Mouse (Mus musculus) large intestine, adult 2 months (tissue): ENCODE measurements at regions not wholly inside any gene's neighbourhood (a gene's known extent, or its start where the extent isn't known, plus 50 kb on each side); places are given as distances from the start of the nearest gene placed in this dataset.

Experiments
- DNase-seq: peaks from one replicate; pipeline ENCODE4 v3.0.0-alpha.2; 2012; ENCODE audit warnings: low read depth, low spot score
- WGBS: fragments of 180-500 bp; shearing (Covaris S2); methylation state at CpG from one replicate; pipeline ENCODE4 v1.1.7; 2018; 5-methylcytosine and 5-hydroxymethylcytosine counted together

DNA sequence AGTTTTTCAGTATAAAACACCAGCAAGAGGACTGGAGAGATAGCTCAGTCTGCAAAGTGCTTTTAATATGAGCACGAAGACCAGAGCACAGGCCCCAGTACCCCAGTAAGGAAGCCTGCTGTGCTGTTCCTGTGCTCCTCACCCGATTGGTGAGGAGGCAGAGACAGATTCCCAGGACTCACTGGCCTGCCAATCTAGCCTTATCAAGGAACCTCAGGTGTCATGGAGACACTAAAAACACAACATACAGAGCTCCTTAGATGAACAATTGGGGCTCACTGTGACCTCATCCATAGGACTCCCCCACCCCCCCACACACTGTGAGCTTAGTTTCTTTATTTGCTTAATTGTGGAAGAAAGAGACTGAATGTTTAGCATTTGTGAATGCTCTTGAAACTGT is 355.4 kb upstream of the Marcks start:
- no peak for DNase-seq
- 64% methylated on average over 2 of the region's 2 CpGs for WGBS

DNA sequence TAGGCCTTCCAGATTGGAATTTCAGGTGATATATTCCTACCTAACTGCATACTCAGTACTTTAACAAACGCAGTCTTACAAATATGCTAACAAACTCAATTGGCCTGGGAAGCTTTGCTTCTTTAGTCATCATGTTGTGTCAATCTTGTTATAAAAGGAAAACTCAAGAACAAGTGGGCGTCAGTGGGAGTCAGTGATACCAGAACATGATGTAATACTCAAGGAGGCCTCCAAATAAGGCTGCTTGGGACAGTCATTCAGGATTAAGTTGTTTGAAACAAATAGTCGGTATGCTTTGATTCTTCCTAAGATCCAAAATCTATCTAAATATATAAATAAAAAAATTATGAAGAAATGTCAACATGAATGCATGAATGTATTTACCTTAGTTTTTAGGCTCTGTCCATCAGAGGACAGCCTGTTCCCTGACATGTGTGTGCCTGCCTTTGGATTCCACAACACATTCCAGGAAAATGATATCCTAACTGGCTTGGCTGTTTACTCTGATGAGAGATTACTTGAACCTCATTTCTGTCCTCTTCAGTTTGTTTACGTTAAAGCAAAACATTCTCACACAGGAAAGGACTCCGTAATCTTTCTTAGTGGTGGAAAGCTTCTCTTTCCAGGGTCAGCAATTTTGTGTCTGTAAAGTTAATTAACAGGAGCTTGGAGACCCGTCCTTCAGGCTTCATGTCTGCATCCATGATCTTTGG is 345.7 kb upstream of the Marcks start:
- DNase-seq: no peak
- 70% methylated on average over 6 of the region's 6 CpGs for WGBS

DNA sequence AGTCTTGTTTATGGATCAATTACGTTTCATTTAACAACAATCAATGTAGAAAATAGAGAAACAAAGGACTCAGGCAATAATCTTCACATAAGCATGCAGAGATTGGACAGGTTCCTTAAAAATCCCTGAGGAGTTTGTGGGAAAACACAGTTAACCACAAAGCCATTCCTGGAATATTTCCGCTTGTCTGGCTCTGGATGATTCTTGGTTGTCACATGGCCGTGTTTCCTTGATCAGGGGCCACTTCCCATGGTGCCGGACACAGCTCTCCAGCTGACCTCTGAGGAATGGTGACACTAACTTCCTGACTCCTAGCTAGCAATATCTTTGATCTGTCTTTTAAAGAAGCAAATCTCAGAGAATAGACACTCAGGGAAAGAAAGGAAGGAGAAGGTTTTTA is 344.8 kb upstream of the Marcks start:
- no peak for DNase-seq
- WGBS: 70% methylated on average over 4 of the region's 4 CpGs

DNA sequence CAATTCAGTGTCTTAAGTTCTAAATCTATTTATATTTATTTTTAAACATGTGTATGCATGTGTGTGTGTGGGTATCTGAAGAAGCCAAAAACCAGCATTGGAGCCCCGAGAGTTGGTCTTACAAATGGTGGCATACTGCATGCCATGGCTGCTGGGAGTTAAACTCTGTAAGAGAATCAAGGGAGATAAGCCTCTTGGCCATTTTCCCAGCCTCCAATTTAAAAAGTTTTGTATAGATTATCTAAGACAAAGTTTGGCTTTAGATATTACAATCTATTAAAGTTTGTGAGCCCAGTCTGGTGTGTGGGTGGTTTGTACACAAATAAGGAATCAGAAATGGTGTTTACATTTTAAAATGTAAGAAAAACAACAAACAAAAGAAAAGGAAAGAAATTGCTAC is 343.2 kb upstream of the Marcks start:
- DNase-seq: no peak
- WGBS: 86% methylated on average over 1 of the region's 1 CpGs

DNA sequence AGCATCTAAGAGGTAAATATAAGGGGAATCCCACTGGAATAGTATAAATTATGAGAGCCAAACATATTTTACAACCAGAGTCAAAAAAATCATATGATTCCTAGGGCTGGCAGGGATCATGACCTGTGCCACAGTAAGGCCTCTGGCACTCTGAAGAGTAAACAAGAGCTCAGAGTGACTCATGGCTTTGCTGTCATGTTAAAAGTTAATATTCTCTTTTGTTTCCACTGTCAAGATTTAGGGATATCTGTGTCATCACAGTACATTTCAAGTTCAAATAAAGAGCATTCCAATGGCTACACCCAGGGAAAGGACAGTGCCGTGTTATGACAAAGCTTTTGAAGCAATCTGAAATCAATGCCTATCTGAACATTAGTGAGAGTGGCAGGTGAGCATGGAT is 341.6 kb upstream of the Marcks start:
- WGBS: 31% methylated on average over 1 of the region's 1 CpGs
- no peak for DNase-seq

DNA sequence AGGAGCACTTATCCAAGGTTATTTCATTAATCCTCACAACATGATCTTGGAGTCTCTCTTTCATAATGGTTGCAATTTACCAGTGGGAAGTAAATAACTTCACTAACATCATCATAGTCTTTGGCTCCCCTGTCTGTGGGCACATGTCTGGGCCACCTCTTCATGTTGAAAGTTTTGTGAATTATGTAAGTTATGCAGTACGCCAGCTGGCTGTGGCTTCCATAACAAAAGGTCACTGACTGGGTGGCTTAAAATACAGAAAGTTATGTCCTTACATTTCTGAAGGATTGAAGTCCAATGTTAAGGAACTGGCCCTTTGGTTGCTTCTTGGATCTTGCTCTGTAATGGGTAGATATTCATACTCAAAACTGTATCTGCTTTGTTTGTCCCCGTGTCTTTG is 339.4 kb upstream of the Marcks start:
- 90% methylated on average over 2 of the region's 2 CpGs for WGBS
- no peak for DNase-seq

DNA sequence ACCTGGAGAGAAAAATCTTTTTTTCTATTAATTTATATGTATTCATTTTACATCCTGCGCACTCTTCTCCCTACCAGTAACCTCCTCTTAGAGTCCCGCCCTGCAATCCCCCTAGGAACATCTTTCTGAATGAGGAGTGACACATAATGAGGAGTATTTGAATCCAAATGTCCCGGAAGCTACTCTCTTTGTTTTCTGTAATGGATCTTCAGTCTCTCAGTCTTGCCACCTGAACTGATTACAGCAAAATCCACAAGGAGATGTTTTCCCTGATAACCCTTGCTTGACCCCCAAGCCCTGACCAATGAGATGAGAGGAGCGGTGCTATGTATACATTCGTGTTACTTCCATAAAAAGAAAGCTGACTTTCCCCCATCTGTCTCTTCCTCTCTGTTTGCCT is 334.4 kb upstream of the Marcks start:
- DNase-seq: no peak
- WGBS: 79% methylated on average over 5 of the region's 5 CpGs

DNA sequence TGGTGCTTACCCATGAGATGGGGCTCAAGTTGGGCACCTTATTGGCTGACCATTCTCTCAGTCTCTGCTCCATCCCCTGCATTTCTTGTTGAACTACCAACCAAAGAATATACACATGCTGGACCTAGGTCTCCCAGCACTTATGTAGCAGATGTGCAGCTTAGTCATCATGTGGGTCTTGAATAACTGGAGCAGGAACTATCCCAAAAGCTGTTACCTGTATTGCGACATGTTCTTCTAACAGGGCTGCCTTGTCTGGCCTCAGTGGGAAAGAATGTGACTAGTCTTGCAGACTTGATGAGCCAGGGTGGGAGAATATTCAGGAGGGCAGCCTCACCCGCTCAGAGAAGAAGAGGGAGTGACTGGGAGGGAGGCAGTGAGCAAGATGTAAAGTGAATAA is 318.7 kb upstream of the Marcks start:
- whole genome bisulfite sequencing: 77% methylated on average over 2 of the region's 2 CpGs
- no peak for DNase-seq

DNA sequence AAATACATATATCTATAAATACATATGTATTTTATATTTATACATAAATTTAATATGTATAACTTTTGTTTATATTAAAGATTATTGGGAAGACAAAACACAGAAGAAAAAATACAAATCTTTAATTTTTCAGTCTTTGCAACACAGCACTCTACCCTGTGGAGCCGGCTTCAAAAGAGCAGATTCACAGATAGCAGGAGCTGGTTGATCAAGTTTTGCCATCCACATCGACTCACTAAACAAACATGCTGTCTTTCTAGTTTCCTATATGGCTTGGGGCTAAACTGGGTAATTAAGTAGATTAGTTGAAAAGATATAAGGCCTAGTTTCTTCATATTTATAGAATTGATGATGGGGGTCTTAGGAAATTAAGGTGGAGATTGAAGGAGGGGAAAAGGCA is 311.2 kb upstream of the Marcks start:
- 56% methylated on average over 2 of the region's 2 CpGs for WGBS
- DNase-seq: no peak

DNA sequence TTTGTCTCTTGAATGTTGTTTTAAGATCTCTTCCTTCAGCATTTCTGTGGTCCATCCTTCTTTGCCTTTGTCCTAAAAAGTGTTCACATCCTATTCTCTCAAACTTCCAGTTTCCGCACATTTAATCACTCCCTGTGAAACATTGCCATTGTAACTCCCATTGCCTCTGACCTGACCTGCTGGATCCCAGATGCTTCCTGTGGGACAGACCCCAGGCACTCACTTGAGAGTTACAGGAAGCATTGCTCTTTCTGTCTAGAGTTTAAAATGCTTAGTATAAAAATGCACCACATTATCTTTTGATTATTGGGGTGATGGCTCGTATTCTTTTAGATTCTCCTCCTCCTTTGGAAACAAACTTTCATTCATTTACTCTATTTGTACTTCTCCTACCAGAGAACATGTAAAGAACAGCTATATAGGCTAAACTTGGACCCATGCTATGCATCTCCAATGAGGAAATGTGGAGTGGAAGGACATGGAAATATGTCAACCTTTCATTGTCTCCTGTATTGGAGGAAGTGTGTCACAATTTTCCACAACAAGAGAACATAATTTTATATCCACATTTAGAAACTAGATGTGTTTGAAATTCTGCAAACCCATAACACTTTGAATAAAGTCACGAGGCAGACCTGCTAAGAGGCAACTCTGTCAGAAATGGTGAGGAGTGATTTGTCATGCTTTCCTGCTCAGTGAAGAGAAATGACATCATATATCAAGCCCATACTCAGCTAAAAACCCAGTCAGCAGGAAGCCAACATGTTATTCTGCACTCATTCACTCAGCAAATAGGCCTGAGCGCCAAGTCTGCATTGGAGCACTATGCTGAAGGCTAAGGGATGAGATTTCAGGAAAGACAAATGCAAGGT is 308.8 kb upstream of the Marcks start:
- no peak for DNase-seq
- 87% methylated on average over 4 of the region's 4 CpGs for WGBS

DNA sequence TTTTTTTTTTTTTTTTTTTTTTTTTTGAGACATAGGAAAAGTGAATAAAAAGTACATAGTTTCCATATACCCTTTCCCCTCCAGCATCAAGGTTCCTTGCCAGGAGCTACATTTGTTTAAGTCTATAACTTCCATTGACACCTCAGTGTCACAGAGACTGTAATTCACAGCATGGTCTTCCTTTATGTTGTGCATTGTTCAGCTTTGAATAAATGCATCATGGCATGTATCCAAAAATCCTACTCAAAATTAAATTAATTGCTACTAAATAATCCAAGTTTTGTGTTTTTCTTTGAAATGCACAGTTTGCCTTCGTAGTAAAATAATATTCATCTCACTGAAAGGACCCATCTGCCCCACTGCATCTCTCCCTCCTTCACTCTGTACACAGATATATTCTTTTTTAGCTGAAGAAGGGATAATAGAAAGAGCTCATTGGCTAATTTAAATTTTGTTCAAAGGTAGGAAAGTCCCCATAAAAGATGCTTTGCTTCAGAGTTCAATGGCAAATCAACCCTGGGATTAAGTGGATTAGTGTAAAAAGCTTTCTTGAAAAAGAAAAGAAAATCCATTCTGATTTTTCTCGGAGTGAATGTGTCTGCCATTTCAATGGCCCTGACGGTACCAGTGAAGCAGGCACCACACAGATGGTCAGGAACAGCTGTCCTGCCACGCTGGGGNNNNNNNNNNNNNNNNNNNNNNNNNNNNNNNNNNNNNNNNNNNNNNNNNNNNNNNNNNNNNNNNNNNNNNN is 301.3 kb upstream of the Marcks start:
- 83% methylated on average over 4 of the region's 4 CpGs for WGBS
- no peak for DNase-seq

DNA sequence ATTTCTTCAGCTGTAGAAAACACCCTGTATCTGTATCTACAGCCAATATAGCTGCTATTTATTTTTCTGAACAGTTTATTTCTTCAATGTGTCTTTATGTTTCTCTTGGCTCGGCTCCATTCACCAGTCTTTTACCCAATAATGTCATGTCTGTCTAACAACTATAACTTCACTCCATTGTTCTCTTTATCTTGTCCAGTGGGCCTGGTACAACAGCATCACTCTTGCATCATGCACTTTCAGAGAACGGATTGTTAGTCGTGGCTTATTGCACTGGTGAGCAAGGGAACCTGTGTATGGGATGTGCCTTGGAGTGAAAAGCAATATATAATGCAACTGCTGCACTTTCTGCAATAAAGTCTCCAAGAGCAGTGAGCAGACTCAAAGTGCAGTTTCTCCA is 299.6 kb upstream of the Marcks start:
- 67% methylated on average over 3 of the region's 3 CpGs for WGBS
- no peak for DNase-seq

DNA sequence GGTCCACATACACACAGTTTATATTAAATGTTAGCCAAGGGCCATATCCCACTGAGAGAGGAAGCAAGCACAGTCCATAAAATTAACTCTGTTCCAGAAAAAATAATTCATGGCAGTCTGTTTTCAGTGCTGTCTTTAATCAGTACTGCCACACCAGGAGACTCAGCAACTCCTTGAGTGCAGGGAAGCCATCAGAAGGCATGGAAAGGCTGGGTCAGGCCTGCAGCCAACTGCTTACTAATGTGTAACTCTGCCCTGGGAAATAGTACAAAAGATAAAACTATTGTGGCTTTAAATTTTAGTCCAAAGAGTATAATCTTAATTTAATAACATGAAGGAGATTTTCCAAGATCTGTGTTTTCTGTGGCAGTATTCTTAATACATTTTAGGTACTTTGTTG is 298.1 kb upstream of the Marcks start:
- DNase-seq: no peak

DNA sequence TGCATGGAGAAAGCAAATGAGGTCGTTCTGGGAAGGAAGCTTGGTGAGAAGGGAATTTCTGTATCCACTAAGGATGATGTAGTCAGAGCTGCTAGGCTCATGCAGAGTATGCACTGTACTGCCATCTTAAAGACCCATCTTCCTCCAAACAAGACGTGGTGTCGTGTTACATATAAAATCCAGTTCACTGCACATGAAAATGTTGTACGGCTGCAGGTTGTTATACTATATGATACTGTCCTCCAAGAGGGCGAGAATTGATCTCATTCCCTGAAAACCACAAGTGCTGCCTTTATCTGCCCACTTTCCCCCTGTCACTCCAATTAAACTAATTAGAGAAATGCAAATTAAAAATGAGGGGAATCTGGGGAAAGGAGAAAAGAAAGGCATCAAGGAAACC is 295.5 kb upstream of the Marcks start:
- WGBS: 70% methylated on average over 5 of the region's 5 CpGs
- no peak for DNase-seq

DNA sequence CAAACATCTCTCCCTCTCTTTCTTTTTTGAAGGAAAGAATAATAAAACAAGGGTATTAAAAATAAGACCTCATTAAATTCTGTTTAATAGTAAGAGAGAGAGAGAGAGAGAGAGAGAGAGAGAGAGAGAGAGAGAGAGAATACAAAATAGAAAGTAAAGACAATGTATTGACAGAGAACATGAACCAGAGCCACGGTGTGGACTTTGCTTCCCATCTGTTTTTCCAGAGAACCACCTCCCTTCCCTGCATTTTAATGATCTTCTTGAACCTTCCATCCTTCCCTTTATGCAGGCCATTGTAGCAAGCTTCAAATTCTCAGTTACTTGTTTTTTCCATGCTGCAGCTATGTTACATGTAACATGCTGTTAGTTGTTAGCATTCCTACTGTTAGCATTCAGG is 284.3 kb upstream of the Marcks start:
- 11% methylated on average over 1 of the region's 1 CpGs for WGBS
- DNase-seq: no peak

DNA sequence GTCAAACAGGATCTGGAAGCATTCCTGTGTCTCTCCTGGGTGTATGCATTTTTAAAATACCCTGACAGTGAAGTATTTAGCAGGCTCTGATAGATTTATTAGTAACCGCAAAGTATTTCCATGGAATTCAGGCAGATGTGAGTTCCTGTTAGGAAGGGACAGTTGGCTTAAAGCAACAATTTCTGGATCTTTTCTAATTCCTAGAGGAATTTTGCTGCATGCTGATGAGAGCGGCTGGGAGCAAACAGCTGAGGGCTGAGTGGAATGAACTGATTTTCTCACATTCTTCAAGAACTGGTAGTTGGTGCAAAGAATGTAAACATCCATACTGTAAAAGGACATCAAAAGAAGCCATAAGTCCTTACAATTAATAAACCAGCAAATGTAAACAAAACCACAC is 283.9 kb upstream of the Marcks start:
- WGBS: 56% methylated on average over 2 of the region's 2 CpGs
- DNase-seq: no peak

DNA sequence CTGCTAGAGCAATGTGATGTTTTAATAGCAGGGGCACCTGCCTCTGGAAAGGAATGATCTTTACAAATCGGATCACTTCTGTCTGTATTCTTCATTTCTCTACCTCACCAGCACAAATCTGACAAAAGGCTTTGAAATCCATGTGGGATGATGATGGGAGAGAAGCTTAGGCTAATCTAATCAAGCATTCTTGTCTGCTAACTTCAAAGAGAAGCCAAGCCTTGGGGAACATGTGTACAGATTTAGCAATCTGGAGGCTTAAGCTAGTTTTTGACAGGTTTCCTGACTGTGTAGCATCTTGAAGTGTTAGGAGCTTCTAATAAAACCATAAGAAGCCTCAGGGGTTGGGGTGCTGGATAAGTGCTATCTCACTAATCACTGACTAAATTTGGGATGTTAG is 277.6 kb upstream of the Marcks start:
- WGBS: 78% methylated on average over 1 of the region's 1 CpGs
- no peak for DNase-seq

DNA sequence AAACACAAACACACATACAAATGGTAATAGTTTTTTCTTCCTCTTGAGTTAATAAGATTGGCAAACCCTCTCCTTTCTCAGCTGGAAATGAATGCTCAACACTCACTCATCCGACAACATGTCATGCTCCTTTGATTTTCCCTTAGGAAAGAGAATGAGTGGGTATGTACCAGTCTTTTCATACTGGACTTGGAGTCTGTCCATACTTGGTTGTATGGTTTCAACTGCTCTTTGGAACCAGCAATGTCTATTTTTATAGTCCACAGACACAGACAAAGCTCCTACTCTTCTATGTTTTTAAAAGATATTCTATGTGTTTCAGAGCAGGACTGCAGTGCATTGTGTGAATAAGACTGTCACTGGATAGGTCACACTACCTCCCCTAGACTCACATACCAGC is 273.7 kb upstream of the Marcks start:
- 95% methylated on average over 1 of the region's 1 CpGs for WGBS

DNA sequence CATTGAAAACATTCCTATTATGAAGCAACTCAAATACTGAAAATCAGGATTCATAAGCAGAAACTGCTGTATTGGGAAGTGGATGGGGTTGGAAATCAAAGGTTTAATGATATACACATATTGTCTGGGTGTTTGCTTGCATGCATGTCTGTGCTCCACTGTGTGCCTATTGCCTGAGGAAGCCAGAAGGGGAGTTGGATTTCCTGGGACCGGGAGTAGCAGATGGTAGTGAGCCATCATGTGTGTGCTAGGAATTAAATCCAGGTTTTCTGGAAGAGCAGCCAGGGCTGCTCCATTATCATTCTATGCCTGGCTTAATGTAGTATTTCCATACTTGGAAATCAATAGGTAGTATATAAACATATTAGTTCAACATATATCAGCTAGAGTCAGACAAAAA is 271.0 kb upstream of the Marcks start:
- no peak for DNase-seq
- WGBS: 66% methylated on average over 1 of the region's 1 CpGs

More for the DNA sequence above, 273.7 kb upstream of the Marcks start:
- no peak for DNase-seq

DNA sequence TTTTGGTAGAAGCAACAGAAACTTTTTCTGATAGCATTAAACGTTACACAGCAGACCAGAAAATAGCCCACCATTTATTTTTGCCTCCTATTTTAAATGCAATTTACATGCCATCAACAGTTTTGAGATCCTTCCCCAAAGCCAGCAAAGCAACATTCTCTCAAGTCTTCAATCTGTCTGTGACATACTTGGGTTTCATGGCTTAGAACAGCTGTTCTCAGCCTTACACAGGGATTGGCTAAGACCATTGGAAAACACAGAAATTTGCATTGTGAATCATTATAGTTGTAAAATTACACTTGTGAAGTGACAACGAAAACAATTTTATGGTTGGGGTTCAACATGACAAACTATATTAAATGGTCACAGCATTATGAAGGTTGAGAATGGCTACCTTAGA is 268.8 kb upstream of the Marcks start:
- no peak for DNase-seq
- WGBS: 81% methylated on average over 2 of the region's 2 CpGs

DNA sequence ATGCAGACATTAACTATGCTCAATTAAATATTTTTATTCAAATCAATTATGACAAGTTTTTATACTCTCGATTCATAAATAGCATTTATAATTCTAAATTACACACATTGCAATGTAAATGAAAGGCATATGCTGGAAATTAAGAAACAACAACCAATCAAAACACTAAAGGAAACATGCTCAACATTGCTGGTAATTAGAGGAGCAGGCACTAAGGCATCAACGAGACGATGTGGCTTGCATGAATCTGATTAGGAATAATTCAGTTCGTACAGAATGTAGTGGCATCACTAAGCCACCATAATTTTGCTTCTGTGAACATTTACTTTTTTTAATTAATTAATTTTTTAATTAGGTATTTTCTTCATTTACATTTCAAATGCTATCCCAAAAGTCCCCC is 266.2 kb upstream of the Marcks start:
- 93% methylated on average over 4 of the region's 4 CpGs for WGBS
- no peak for DNase-seq
